In the genomic region with DNA sequence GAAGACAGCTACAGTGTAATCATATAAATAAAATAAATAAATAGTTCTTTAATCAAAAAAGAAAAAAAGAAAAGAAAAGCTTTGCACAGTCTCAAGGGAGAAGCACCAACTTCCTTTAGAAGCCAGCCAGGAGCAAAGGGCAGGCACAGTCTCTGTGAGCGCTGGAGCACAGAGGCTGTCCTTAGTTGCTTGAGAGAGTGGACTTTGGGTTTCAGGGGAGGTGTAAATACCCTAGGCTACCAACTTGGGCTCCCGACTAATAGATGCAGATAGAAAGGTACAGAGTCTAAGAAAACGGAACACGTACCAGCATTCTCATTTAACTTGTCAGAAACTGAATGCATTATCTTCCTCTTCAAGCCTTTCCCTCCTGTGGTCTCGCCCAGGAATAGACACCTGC, we compare ENCODE assay signal across 19 mouse cellular contexts. TPM values are rescaled to one million over a fixed set of nuclear protein-coding genes. Genes with fewer than 3 reads are reported as not detected.
A peak's percentile ranks its signal among the peaks of the same experiment; 100 is the strongest.
DNase-seq lines count a peak whose midpoint lies in the region; ATAC-seq and TF ChIP-seq lines count a peak whose summit lies in the region.
"Had no signal": no experiment of that assay in that cellular context is flagged by ENCODE, and none has a peak within 500 bp of the region (broad histone marks: within the 10 kb centered on the region; RNA-seq: fewer than 3 reads in every experiment).

No protein-coding gene starts in this region.

- peak; percentile 62 for ATAC-seq in intestine, embryonic 16.5 days
- ATAC-seq in CD4-positive, CD25-positive, alpha-beta regulatory T cell, adult 4 months, result no peak
- ATAC-seq: forebrain, embryonic 15.5 days; hindbrain, embryonic 16.5 days had no signal

- peaks cover 9% of the 10 kb centered on the region; the same call in 1 of the 2 replicates for H3K36me3 ChIP-seq in intestine, embryonic 16.5 days (ENCODE audit: control insufficient read depth, insufficient read depth, low read length)

- H3K4me2 ChIP-seq in intestine, embryonic 16.5 days (ENCODE audit: low read depth, low read length), result peak overlapping the region; percentile 94

- no peak overlapping the region for H3K4me3 ChIP-seq in gastrocnemius, adult 2 months
- H3K4me3 ChIP-seq in intestine, embryonic 16.5 days (ENCODE audit: low read length), result no peak overlapping the region

- intact Hi-C loops in gastrocnemius, adult 2 months (cut with DNase I), result no loop called here

- no peak for TF ChIP-seq CTCF in gastrocnemius, adult 2 months (IDR thresholded peaks at IDR 0.05)

- DNase-seq in gastrocnemius, adult 2 months, result no peak
- DNase-seq in gastrocnemius, adult 18-20 months (ENCODE audit: low spot score), result no peak
- DNase-seq in adipocyte (ENCODE audit: low spot score), result peak; percentile 74
- DNase-seq in kidney, postnatal 10 days, result peak; percentile 42
- DNase-seq in right cerebral cortex, postnatal 25 days, result no peak
- no peak for DNase-seq in liver
- DNase-seq: adrenal gland, postnatal 36 days; cerebellum, adult 8-10 months; heart, postnatal 36 days; liver, embryonic 13.5 days had no signal

- no peaks in the 10 kb centered on the region for H3K27me3 ChIP-seq in intestine, embryonic 16.5 days (replicated peaks; ENCODE audit: control insufficient read depth, insufficient read depth, low read length)
- H3K27me3 ChIP-seq: neural tube, embryonic 15.5 days had no signal

- no peaks in the 10 kb centered on the region for H3K9me3 ChIP-seq in intestine, embryonic 16.5 days (ENCODE audit: control insufficient read depth, low read length)
- H3K9me3 ChIP-seq: forebrain, embryonic 15.5 days; heart, embryonic 12.5 days; limb, embryonic 10.5 days; liver, embryonic 13.5 days; neural tube, embryonic 15.5 days had no signal

- peak overlapping the region; percentile 89; the same call in 1 of the 2 replicates for H3K27ac ChIP-seq in gastrocnemius, adult 2 months
- H3K27ac ChIP-seq in intestine, embryonic 16.5 days (ENCODE audit: low read length), result peak overlapping the region; percentile 94
- H3K27ac ChIP-seq: forebrain, embryonic 15.5 days; liver, embryonic 13.5 days had no signal

- peak overlapping the region; percentile 79 for H3K9ac ChIP-seq in intestine, embryonic 16.5 days (ENCODE audit: low read depth, low read length)
- H3K9ac ChIP-seq: forebrain, embryonic 15.5 days had no signal

- H3K4me1 ChIP-seq in intestine, embryonic 16.5 days (ENCODE audit: control insufficient read depth, insufficient read depth, low read length), result peaks cover 20% of the 10 kb centered on the region

- 62% methylated on average over 5 of the region's 5 CpGs for whole genome bisulfite sequencing in intestine, embryonic 16.5 days

RNA-seq across cellular contexts. Expression of a gene that starts 3.2 kb away (rescaled TPM):
- total RNA-seq in gastrocnemius, adult 2 months (2021), result 1 to 10 TPM; 2.0 to 2.9 TPM
- total RNA-seq in gastrocnemius, adult 18-20 months (2021), result 1 to 10 TPM; 3.0 to 3.9 TPM
- polyA plus RNA-seq in intestine, embryonic 16.5 days (2015; fragmentation: Nextera tagmentation; extraction: Ambion mirVana), result 67.0 and 88.7 TPM in 2 replicates
- 1 to 10 TPM in 1 of 2 experiments, not detected in 1; 1.7 TPM for polyA plus RNA-seq in CD4-positive, CD25-positive, alpha-beta regulatory T cell, adult 4 months (2017; shearing (Covaris generic))
- polyA plus RNA-seq: erythroblast, embryonic 14.5 days had no signal

RNA-seq across cellular contexts. Expression of a gene that starts 11.5 kb away (rescaled TPM):
- total RNA-seq in gastrocnemius, adult 2 months (2021), result 10 to 100 TPM; 76.5 to 83.6 TPM
- 10 to 100 TPM; 70.5 to 78.2 TPM for total RNA-seq in gastrocnemius, adult 18-20 months (2021)
- 222 and 227 TPM in 2 replicates for polyA plus RNA-seq in intestine, embryonic 16.5 days (2015; fragmentation: Nextera tagmentation; extraction: Ambion mirVana)
- 100 to 1,000 TPM in 1 of 2 experiments, 10 to 100 TPM in 1; 83.6 to 112 TPM for polyA plus RNA-seq in CD4-positive, CD25-positive, alpha-beta regulatory T cell, adult 4 months (2017; shearing (Covaris generic))

RNA-seq across cellular contexts. Expression of a gene that starts 19.8 kb away (rescaled TPM):
- under 1 TPM in 1 of 2 experiments, not detected in 1; 0.28 TPM for total RNA-seq in gastrocnemius, adult 2 months (2021)
- total RNA-seq in gastrocnemius, adult 18-20 months (2021), result under 1 TPM; 0.07 to 0.21 TPM
- 3.3 and 4.2 TPM in 2 replicates for polyA plus RNA-seq in intestine, embryonic 16.5 days (2015; fragmentation: Nextera tagmentation; extraction: Ambion mirVana)
- not detected for polyA plus RNA-seq in CD4-positive, CD25-positive, alpha-beta regulatory T cell, adult 4 months (2017; shearing (Covaris generic))
- total RNA-seq: granulocyte monocyte progenitor cell, adult 5-6 weeks had no signal
- polyA plus RNA-seq: erythroblast, embryonic 14.5 days; forebrain, embryonic 15.5 days; hindbrain, embryonic 16.5 days; limb, embryonic 10.5 days; neural tube, embryonic 15.5 days had no signal

RNA-seq across cellular contexts. Expression of a gene that starts 27.4 kb away (rescaled TPM):
- total RNA-seq in gastrocnemius, adult 2 months (2021), result 10 to 100 TPM; 29.2 to 30.8 TPM
- total RNA-seq in gastrocnemius, adult 18-20 months (2021), result 10 to 100 TPM; 36.5 to 36.6 TPM
- 26.9 and 32.5 TPM in 2 replicates for polyA plus RNA-seq in intestine, embryonic 16.5 days (2015; fragmentation: Nextera tagmentation; extraction: Ambion mirVana)
- 10 to 100 TPM; 20.3 to 26.3 TPM for polyA plus RNA-seq in CD4-positive, CD25-positive, alpha-beta regulatory T cell, adult 4 months (2017; shearing (Covaris generic))

RNA-seq across cellular contexts. Expression of a gene that starts 35.4 kb away (rescaled TPM):
- total RNA-seq in gastrocnemius, adult 2 months (2021), result 1 to 10 TPM; 2.7 to 7.7 TPM
- 1 to 10 TPM; 2.5 to 4.4 TPM for total RNA-seq in gastrocnemius, adult 18-20 months (2021)
- polyA plus RNA-seq in intestine, embryonic 16.5 days (2015; fragmentation: Nextera tagmentation; extraction: Ambion mirVana), result 173 and 177 TPM in 2 replicates
- polyA plus RNA-seq in CD4-positive, CD25-positive, alpha-beta regulatory T cell, adult 4 months (2017; shearing (Covaris generic)), result under 1 TPM; 0.32 to 0.90 TPM

Comparison
In these comparisons a context has a peak if more than half of its experiments do, and no peak if none do; other contexts are left out.
1. DNase-seq: peak in adipocyte (single experiment) and kidney, postnatal 10 days (single experiment); none in gastrocnemius, adult 2 months (single experiment), gastrocnemius, adult 18-20 months (single experiment), right cerebral cortex, postnatal 25 days (single experiment) and liver (single experiment).